8 mouse cellular contexts compared by ENCODE assay signal in the genomic region with DNA sequence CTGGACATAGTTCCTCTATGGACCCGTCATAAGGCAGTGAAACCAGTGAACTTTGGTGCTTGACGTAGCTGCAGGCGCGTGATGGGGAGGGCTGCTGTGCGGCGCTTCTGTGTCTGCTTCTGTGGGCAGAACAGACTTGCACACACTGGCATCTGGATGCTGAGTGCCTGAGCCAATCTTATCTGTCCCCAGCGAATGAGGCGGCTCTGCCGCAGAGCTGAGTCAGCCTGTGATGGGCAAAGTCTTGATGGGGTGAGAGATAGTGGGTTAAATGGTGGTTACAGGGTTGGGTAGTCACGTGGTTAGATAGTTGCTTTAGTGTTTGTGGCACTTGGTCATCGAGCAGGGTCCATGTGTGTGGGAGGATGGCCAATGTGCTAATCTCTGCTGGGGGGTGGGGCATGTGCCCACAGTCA. TPM values are rescaled to one million over a fixed set of nuclear protein-coding genes. Genes with fewer than 3 reads are reported as not detected.
DNase-seq lines count a peak whose midpoint lies in the region; ATAC-seq and TF ChIP-seq lines count a peak whose summit lies in the region.

No protein-coding gene starts in this region.

- H3K9ac ChIP-seq in midbrain, postnatal 0 days (replicated peaks; ENCODE audit: low read length, poor library complexity, severe bottlenecking), result no peak overlapping the region
- no peak overlapping the region for H3K9ac ChIP-seq in midbrain, embryonic 16.5 days (ENCODE audit: low read depth, low read length)
- H3K9ac ChIP-seq in heart, embryonic 13.5 days, result peak overlapping the region; percentile 85
- H3K9ac ChIP-seq in lung, embryonic 16.5 days (ENCODE audit: low read length), result peak overlapping the region; percentile 36

- peaks cover 7% of the 10 kb centered on the region; the same call in 1 of the 2 replicates for H3K36me3 ChIP-seq in midbrain, postnatal 0 days (ENCODE audit: insufficient read depth, low read length)
- peaks cover 9% of the 10 kb centered on the region; the same call in 1 of the 2 replicates for H3K36me3 ChIP-seq in midbrain, embryonic 16.5 days (ENCODE audit: control insufficient read depth, insufficient read depth, low read length)
- peaks cover 26% of the 10 kb centered on the region for H3K36me3 ChIP-seq in heart, embryonic 13.5 days
- peaks cover 4% of the 10 kb centered on the region; the same call in 1 of the 2 replicates for H3K36me3 ChIP-seq in lung, embryonic 16.5 days (ENCODE audit: control insufficient read depth, insufficient read depth, low read length)

- no peaks in the 10 kb centered on the region for H3K9me3 ChIP-seq in midbrain, postnatal 0 days (ENCODE audit: low read length)
- H3K9me3 ChIP-seq in midbrain, embryonic 16.5 days (replicated peaks; ENCODE audit: control insufficient read depth, low read length, poor library complexity, severe bottlenecking), result no peaks in the 10 kb centered on the region
- no peaks in the 10 kb centered on the region for H3K9me3 ChIP-seq in heart, embryonic 13.5 days
- H3K9me3 ChIP-seq in lung, embryonic 16.5 days (ENCODE audit: control insufficient read depth, low read length), result no peaks in the 10 kb centered on the region

- H3K4me2 ChIP-seq in midbrain, postnatal 0 days (ENCODE audit: low read depth, low read length, poor library complexity, severe bottlenecking), result no peak overlapping the region
- no peak overlapping the region for H3K4me2 ChIP-seq in midbrain, embryonic 16.5 days (ENCODE audit: low read length)
- H3K4me2 ChIP-seq in heart, embryonic 13.5 days, result peak overlapping the region; percentile 88
- no peak overlapping the region for H3K4me2 ChIP-seq in lung, embryonic 16.5 days (ENCODE audit: low read depth, low read length)

- H3K27me3 ChIP-seq in midbrain, postnatal 0 days (ENCODE audit: insufficient read depth, low read length), result no peaks in the 10 kb centered on the region
- no peaks in the 10 kb centered on the region for H3K27me3 ChIP-seq in midbrain, embryonic 16.5 days (ENCODE audit: control insufficient read depth, insufficient read depth, low read depth, low read length)
- no peaks in the 10 kb centered on the region for H3K27me3 ChIP-seq in heart, embryonic 13.5 days (replicated peaks)
- no peaks in the 10 kb centered on the region for H3K27me3 ChIP-seq in lung, embryonic 16.5 days (ENCODE audit: control insufficient read depth, insufficient read depth, low read depth, low read length)

- no peaks in the 10 kb centered on the region; the same call in 1 of the 2 replicates for H3K4me1 ChIP-seq in midbrain, postnatal 0 days (ENCODE audit: insufficient read depth, low read length)
- peaks cover 10% of the 10 kb centered on the region; the same call in 1 of the 2 replicates for H3K4me1 ChIP-seq in midbrain, embryonic 16.5 days (ENCODE audit: control insufficient read depth, insufficient read depth, low read length)
- peaks cover 22% of the 10 kb centered on the region for H3K4me1 ChIP-seq in brown adipose tissue, adult 24 weeks (ENCODE audit: control insufficient read depth, insufficient read depth, insufficient read length, low read length)
- peaks cover 54% of the 10 kb centered on the region for H3K4me1 ChIP-seq in heart, embryonic 13.5 days
- H3K4me1 ChIP-seq in lung, embryonic 16.5 days (replicated peaks; ENCODE audit: control insufficient read depth, insufficient read depth, low read length), result peaks cover 44% of the 10 kb centered on the region

- no peak overlapping the region for H3K4me3 ChIP-seq in midbrain, postnatal 0 days (ENCODE audit: low read depth, low read length)
- no peak overlapping the region for H3K4me3 ChIP-seq in midbrain, embryonic 16.5 days (ENCODE audit: low read depth, low read length)
- H3K4me3 ChIP-seq in brown adipose tissue, adult 24 weeks (ENCODE audit: insufficient read depth, low read depth, low read length), result peak overlapping the region; percentile 45; the same call in 1 of the 2 replicates
- H3K4me3 ChIP-seq in heart, embryonic 13.5 days, result peak overlapping the region; percentile 46
- no peak overlapping the region for H3K4me3 ChIP-seq in lung, embryonic 16.5 days (ENCODE audit: low read length)

- 74% methylated on average over 11 of the region's 11 CpGs for WGBS in midbrain, postnatal 0 days
- 71% methylated on average over 11 of the region's 11 CpGs for WGBS in midbrain, embryonic 16.5 days
- 9% methylated on average over 11 of the region's 11 CpGs for WGBS in heart, embryonic 13.5 days
- 41% methylated on average over 11 of the region's 11 CpGs for WGBS in lung, embryonic 16.5 days

- H3K27ac ChIP-seq in midbrain, postnatal 0 days (ENCODE audit: low read depth, low read length), result 0 out of 2 replicates have a peak overlapping the region, but pooled peaks have one; percentile 3
- H3K27ac ChIP-seq in midbrain, embryonic 16.5 days (ENCODE audit: low read length), result no peak overlapping the region
- H3K27ac ChIP-seq in brown adipose tissue, adult 24 weeks (replicated peaks; ENCODE audit: low read depth, low read length), result peak overlapping the region; percentile 99
- H3K27ac ChIP-seq in heart, embryonic 13.5 days (replicated peaks), result peak overlapping the region; percentile 100
- H3K27ac ChIP-seq in lung, embryonic 16.5 days (ENCODE audit: low read length), result peak overlapping the region; percentile 100

- no peak for TF ChIP-seq CTCF in midbrain, postnatal 0 days (IDR thresholded peaks at IDR 0.05)

- ATAC-seq in midbrain, postnatal 0 days (ENCODE audit: low FRiP score), result no peak
- ATAC-seq in midbrain, embryonic 16.5 days, result no peak
- ATAC-seq in heart, embryonic 13.5 days (ENCODE audit: extremely low read depth, insufficient number of reproducible peaks, low FRiP score, low TSS enrichment), result peak; percentile 38
- no peak for ATAC-seq in lung, embryonic 16.5 days (ENCODE audit: low read depth)

- peak; percentile 25 for DNase-seq in midbrain, postnatal 0 days (ENCODE audit: low spot score)
- peak; percentile 77 to 85 for DNase-seq in kidney, postnatal 36 days
- DNase-seq in spleen, postnatal 36 days (ENCODE audit: low spot score in 2 of 2), result peak; percentile 79 to 80
- DNase-seq in cerebellum, adult 8-10 months, result no peak

RNA-seq across cellular contexts. Expression of a gene that starts 2.9 kb away (rescaled TPM):
- 3.0 and 4.1 TPM in 2 replicates for total RNA-seq in midbrain, postnatal 0 days (2014; rRNA removed)
- 2.9 and 3.4 TPM in 2 replicates for polyA plus RNA-seq in midbrain, postnatal 0 days (2015; fragmentation: Nextera tagmentation; extraction: Ambion mirVana)
- polyA plus RNA-seq in midbrain, embryonic 16.5 days (2015; fragmentation: Nextera tagmentation; extraction: Ambion mirVana), result 2.9 and 3.3 TPM in 2 replicates
- 25.1 and 70.2 TPM in 2 replicates for polyA plus RNA-seq in brown adipose tissue, adult 24 weeks (2012; ENCODE audit: insufficient read depth, insufficient read length, missing spikeins)
- 11.9 and 13.6 TPM in 2 replicates for polyA plus RNA-seq in heart, embryonic 13.5 days (2015; fragmentation: Nextera tagmentation; extraction: Ambion mirVana)
- polyA plus RNA-seq in lung, embryonic 16.5 days (2015; fragmentation: Nextera tagmentation; extraction: Ambion mirVana), result 23.9 and 26.8 TPM in 2 replicates

RNA-seq across cellular contexts. Expression of a gene that starts 9.5 kb away (rescaled TPM):
- 30.7 and 37.9 TPM in 2 replicates for total RNA-seq in midbrain, postnatal 0 days (2014; rRNA removed)
- polyA plus RNA-seq in midbrain, postnatal 0 days (2015; fragmentation: Nextera tagmentation; extraction: Ambion mirVana), result 41.6 and 43.2 TPM in 2 replicates
- polyA plus RNA-seq in midbrain, embryonic 16.5 days (2015; fragmentation: Nextera tagmentation; extraction: Ambion mirVana), result 39.6 and 40.3 TPM in 2 replicates
- 18.4 and 20.2 TPM in 2 replicates for polyA plus RNA-seq in brown adipose tissue, adult 24 weeks (2012; ENCODE audit: insufficient read depth, insufficient read length, missing spikeins)
- 49.9 and 54.2 TPM in 2 replicates for polyA plus RNA-seq in heart, embryonic 13.5 days (2015; fragmentation: Nextera tagmentation; extraction: Ambion mirVana)
- 46.8 and 50.2 TPM in 2 replicates for polyA plus RNA-seq in lung, embryonic 16.5 days (2015; fragmentation: Nextera tagmentation; extraction: Ambion mirVana)

RNA-seq across cellular contexts. Expression of a gene that starts 9.8 kb away (rescaled TPM):
- 80.3 and 84.2 TPM in 2 replicates for total RNA-seq in midbrain, postnatal 0 days (2014; rRNA removed)
- polyA plus RNA-seq in midbrain, postnatal 0 days (2015; fragmentation: Nextera tagmentation; extraction: Ambion mirVana), result 89.3 and 90.0 TPM in 2 replicates
- 96.1 and 109 TPM in 2 replicates for polyA plus RNA-seq in midbrain, embryonic 16.5 days (2015; fragmentation: Nextera tagmentation; extraction: Ambion mirVana)
- polyA plus RNA-seq in brown adipose tissue, adult 24 weeks (2012; ENCODE audit: insufficient read depth, insufficient read length, missing spikeins), result 50.4 and 62.6 TPM in 2 replicates
- polyA plus RNA-seq in heart, embryonic 13.5 days (2015; fragmentation: Nextera tagmentation; extraction: Ambion mirVana), result 73.4 and 75.1 TPM in 2 replicates
- polyA plus RNA-seq in lung, embryonic 16.5 days (2015; fragmentation: Nextera tagmentation; extraction: Ambion mirVana), result 87.6 and 89.7 TPM in 2 replicates

RNA-seq across cellular contexts. Expression of a gene that starts 10.6 kb away (rescaled TPM):
- total RNA-seq in midbrain, postnatal 0 days (2014; rRNA removed), result 15.3 and 19.4 TPM in 2 replicates
- polyA plus RNA-seq in midbrain, postnatal 0 days (2015; fragmentation: Nextera tagmentation; extraction: Ambion mirVana), result 7.9 and 8.0 TPM in 2 replicates
- polyA plus RNA-seq in midbrain, embryonic 16.5 days (2015; fragmentation: Nextera tagmentation; extraction: Ambion mirVana), result 22.9 and 23.1 TPM in 2 replicates
- 3.1 and 3.5 TPM in 2 replicates for polyA plus RNA-seq in brown adipose tissue, adult 24 weeks (2012; ENCODE audit: insufficient read depth, insufficient read length, missing spikeins)
- 43.5 and 49.3 TPM in 2 replicates for polyA plus RNA-seq in heart, embryonic 13.5 days (2015; fragmentation: Nextera tagmentation; extraction: Ambion mirVana)
- 69.0 and 70.0 TPM in 2 replicates for polyA plus RNA-seq in lung, embryonic 16.5 days (2015; fragmentation: Nextera tagmentation; extraction: Ambion mirVana)

RNA-seq across cellular contexts. Expression of a gene that starts 32.5 kb away (rescaled TPM):
- total RNA-seq in midbrain, postnatal 0 days (2014; rRNA removed), result 158 and 163 TPM in 2 replicates
- 536 and 539 TPM in 2 replicates for polyA plus RNA-seq in midbrain, postnatal 0 days (2015; fragmentation: Nextera tagmentation; extraction: Ambion mirVana)
- polyA plus RNA-seq in midbrain, embryonic 16.5 days (2015; fragmentation: Nextera tagmentation; extraction: Ambion mirVana), result 414 and 435 TPM in 2 replicates
- polyA plus RNA-seq in brown adipose tissue, adult 24 weeks (2012; ENCODE audit: insufficient read depth, insufficient read length, missing spikeins), result 404 and 482 TPM in 2 replicates
- polyA plus RNA-seq in heart, embryonic 13.5 days (2015; fragmentation: Nextera tagmentation; extraction: Ambion mirVana), result 599 and 651 TPM in 2 replicates
- 981 and 1,007 TPM in 2 replicates for polyA plus RNA-seq in lung, embryonic 16.5 days (2015; fragmentation: Nextera tagmentation; extraction: Ambion mirVana)

Comparison
In these comparisons a context has a peak if more than half of its experiments do, and no peak if none do; other contexts are left out.
1. H3K4me3 ChIP-seq: peak in brown adipose tissue, adult 24 weeks (single experiment) and heart, embryonic 13.5 days (single experiment); none in midbrain, postnatal 0 days (single experiment), midbrain, embryonic 16.5 days (single experiment) and lung, embryonic 16.5 days (single experiment).
2. H3K9ac ChIP-seq: peak in heart, embryonic 13.5 days (single experiment) and lung, embryonic 16.5 days (single experiment); none in midbrain, postnatal 0 days (single experiment) and midbrain, embryonic 16.5 days (single experiment).